Mouse (Mus musculus) kidney, embryonic 15.5 days (tissue): ENCODE measurements around the gene Pknox1. TPM values are rescaled to one million over a fixed set of nuclear protein-coding genes. Genes with fewer than 3 reads are reported as not detected.
"Not testable (repeated sequence)": the region's sequence is repeated elsewhere in the genome, so short reads cannot be mapped to it uniquely, and the experiment has no call there.

Source experiments
- ATAC-seq: fragments of 200-750 bp; cut with Nextera tagmentation; replicated peaks from 2 replicates; pipeline ENCODE4 v1.8.0; 2017; ENCODE audit warnings: moderate TSS enrichment; ENCODE audit not compliant: low FRiP score
- H3K27ac ChIP-seq: fragments of 300-500 bp; sonication (generic); 2 replicates; pipeline ENCODE4 v1.5.1; 2015; ENCODE audit warnings: mild to moderate bottlenecking, inconsistent platforms
- H3K27me3 ChIP-seq: fragments of 300-500 bp; sonication (generic); 2 replicates; pipeline ENCODE4 v1.6.1; 2015; ENCODE audit warnings: inconsistent platforms
- H3K36me3 ChIP-seq: fragments of 300-500 bp; sonication (generic); 2 replicates; pipeline ENCODE4 v1.6.1; 2015; ENCODE audit warnings: inconsistent platforms
- H3K4me1 ChIP-seq: fragments of 300-500 bp; sonication (generic); 2 replicates; pipeline ENCODE4 v1.6.1; 2015; ENCODE audit warnings: inconsistent platforms
- H3K4me2 ChIP-seq: fragments of 300-500 bp; sonication (generic); 2 replicates; pipeline ENCODE4 v1.6.1; 2015; ENCODE audit warnings: moderate library complexity, mild to moderate bottlenecking, inconsistent platforms
- H3K4me3 ChIP-seq: fragments of 300-500 bp; sonication (generic); replicated peaks from 2 replicates; pipeline ENCODE4 v1.5.1; 2015; ENCODE audit warnings: mild to moderate bottlenecking, inconsistent platforms
- H3K9ac ChIP-seq: fragments of 300-500 bp; sonication (generic); 2 replicates; pipeline ENCODE4 v1.6.1; 2015; ENCODE audit warnings: mild to moderate bottlenecking, inconsistent platforms
- H3K9me3 ChIP-seq: fragments of 300-500 bp; sonication (generic); replicated peaks from 2 replicates; pipeline ENCODE4 v1.6.1; 2016; ENCODE audit warnings: inconsistent platforms
- WGBS: fragments of 180-500 bp; shearing (Covaris S2); methylation state at CpG from one replicate; pipeline ENCODE4 v1.1.7; 2015; ENCODE audit warnings: mixed read lengths; 5-methylcytosine and 5-hydroxymethylcytosine counted together
- polyA plus RNA-seq: library from polyadenylated mRNA; unstranded; fragments of >200 nt; fragmentation: Nextera tagmentation; extraction: Ambion mirVana; gene quantifications from 2 replicates; pipeline ENCODE4 v1.2.1, GENCODE M21; 2015

Gene Pknox1
- polyA plus RNA-seq = 36.7 and 40.5 TPM in 2 replicates

GRCm38 (mm10) chr17:31564015-31564857 lies at the start of gene Pknox1:
TSS of gene Pknox1 (plus strand) at chr17:31564734.
- Histone ChIP-seq H3K27ac (peak within 1 kb of the TSS; percentile 96), H3K4me2 (peak within 1 kb of the TSS; percentile 68), H3K9ac (peak within 1 kb of the TSS; percentile 89), H3K36me3 (no peaks in the 10 kb centered on the region), H3K9me3 (no peaks in the 10 kb centered on the region), H3K4me3 (peak within 1 kb of the TSS; percentile 69), H3K4me1 (peaks cover 36% of the 10 kb centered on the region), H3K27me3 (no peaks in the 10 kb centered on the region)
- 0% methylated on average over 57 of the region's 72 CpGs for WGBS
- peak; percentile 95 for ATAC-seq

GRCm38 (mm10) chr17:31519344-31519945 lies 45.1 kb upstream of the Pknox1 start:
- peak overlapping the region; percentile 80 for H3K4me3 ChIP-seq
- H3K4me1 ChIP-seq = peaks cover 14% of the 10 kb centered on the region
- H3K9ac ChIP-seq = no peak overlapping the region
- no peaks in the 10 kb centered on the region for H3K9me3 ChIP-seq
- peak; percentile 63 for ATAC-seq
- H3K4me2 ChIP-seq = peak overlapping the region; percentile 65
- peak overlapping the region; percentile 59; the same call in 1 of the 2 replicates for H3K27ac ChIP-seq
- no peaks in the 10 kb centered on the region for H3K27me3 ChIP-seq
- H3K36me3 ChIP-seq = peaks cover 19% of the 10 kb centered on the region
- WGBS = 6% methylated on average over 7 of the region's 7 CpGs

- no peaks in the 10 kb centered on the region for H3K9me3 ChIP-seq
- WGBS = under 1% methylated on average over 45 of the region's 45 CpGs
- peaks cover 23% of the 10 kb centered on the region for H3K36me3 ChIP-seq
- peak; percentile 98 for ATAC-seq
- peaks cover 19% of the 10 kb centered on the region for H3K4me1 ChIP-seq
- H3K9ac ChIP-seq = peak within 1 kb of the TSS; percentile 71
- peak within 1 kb of the TSS; percentile 82 for H3K27ac ChIP-seq
- peak within 1 kb of the TSS; percentile 80 for H3K4me3 ChIP-seq
- H3K4me2 ChIP-seq = peak within 1 kb of the TSS; percentile 65
- no peaks in the 10 kb centered on the region for H3K27me3 ChIP-seq
Measured at GRCm38 (mm10) chr17:31519946-31520838, 44.3 kb upstream of the Pknox1 start, which contains the start of the genes Wdr4 and Ndufv3. TSS of gene Wdr4 (minus strand) at chr17:31519980. TSS of gene Ndufv3 (plus strand) at chr17:31520115.

GRCm38 (mm10) chr17:31520895-31521294 lies 43.6 kb upstream of the Pknox1 start:
- ATAC-seq = no peak
- no peaks in the 10 kb centered on the region for H3K27me3 ChIP-seq
- 33% methylated on average over 3 of the region's 3 CpGs for WGBS

GRCm38 (mm10) chr17:31521948-31522347 lies 42.6 kb upstream of the Pknox1 start:
- H3K4me3 ChIP-seq = no peak overlapping the region
- 86% methylated on average over 6 of the region's 6 CpGs for WGBS
- peaks cover 19% of the 10 kb centered on the region for H3K4me1 ChIP-seq
- peaks cover 27% of the 10 kb centered on the region for H3K36me3 ChIP-seq
- no peak overlapping the region for H3K9ac ChIP-seq
- H3K4me2 ChIP-seq = 0 out of 2 replicates have a peak overlapping the region, but pooled peaks have one; percentile 65
- no peak for ATAC-seq
- H3K9me3 ChIP-seq = no peaks in the 10 kb centered on the region
- no peaks in the 10 kb centered on the region for H3K27me3 ChIP-seq
- H3K27ac ChIP-seq = no peak overlapping the region

More at GRCm38 (mm10) chr17:31520895-31521294, 43.6 kb upstream of the Pknox1 start:
- H3K4me1 ChIP-seq = peaks cover 19% of the 10 kb centered on the region
- peak overlapping the region; percentile 80 for H3K4me3 ChIP-seq
- peak overlapping the region; percentile 82 for H3K27ac ChIP-seq
- peaks cover 23% of the 10 kb centered on the region for H3K36me3 ChIP-seq
- peak overlapping the region; percentile 71 for H3K9ac ChIP-seq
- H3K9me3 ChIP-seq = no peaks in the 10 kb centered on the region
- H3K4me2 ChIP-seq = peak overlapping the region; percentile 65

- ATAC-seq = no peak
- Histone ChIP-seq H3K4me3 (no peak overlapping the region), H3K27me3 (no peaks in the 10 kb centered on the region), H3K4me1 (peaks cover 22% of the 10 kb centered on the region), H3K27ac (no peak overlapping the region), H3K4me2 (no peak overlapping the region), H3K9ac (no peak overlapping the region), H3K9me3 (no peaks in the 10 kb centered on the region), H3K36me3 (peaks cover 52% of the 10 kb centered on the region)
- 73% methylated on average over 4 of the region's 4 CpGs for WGBS
Measured at GRCm38 (mm10) chr17:31525114-31525513, 39.4 kb upstream of the Pknox1 start.

GRCm38 (mm10) chr17:31525816-31526215 lies 38.7 kb upstream of the Pknox1 start:
- Histone ChIP-seq H3K27me3 (no peaks in the 10 kb centered on the region), H3K4me2 (no peak overlapping the region), H3K4me3 (no peak overlapping the region), H3K9ac (no peak overlapping the region), H3K36me3 (peaks cover 58% of the 10 kb centered on the region), H3K27ac (no peak overlapping the region), H3K9me3 (no peaks in the 10 kb centered on the region), H3K4me1 (peaks cover 21% of the 10 kb centered on the region)
- 100% methylated on average over 3 of the region's 3 CpGs for WGBS
- ATAC-seq = no peak

GRCm38 (mm10) chr17:31529314-31529713 lies 35.2 kb upstream of the Pknox1 start:
- Histone ChIP-seq H3K27ac (0 out of 2 replicates have a peak overlapping the region, but pooled peaks have one; percentile 33), H3K9ac (no peak overlapping the region)

GRCm38 (mm10) chr17:31531441-31532158 lies 32.9 kb upstream of the Pknox1 start:
- H3K9me3 ChIP-seq = no peaks in the 10 kb centered on the region
- ATAC-seq = no peak
- no peaks in the 10 kb centered on the region for H3K27me3 ChIP-seq
- no peak overlapping the region for H3K4me3 ChIP-seq
- peaks cover 48% of the 10 kb centered on the region for H3K36me3 ChIP-seq
- H3K27ac ChIP-seq = peak overlapping the region; percentile 33; the same call in 1 of the 2 replicates
- no peak overlapping the region for H3K4me2 ChIP-seq
- no peak overlapping the region for H3K9ac ChIP-seq
- 87% methylated on average over 14 of the region's 14 CpGs for WGBS
- peaks cover 17% of the 10 kb centered on the region for H3K4me1 ChIP-seq

More at GRCm38 (mm10) chr17:31529314-31529713, 35.2 kb upstream of the Pknox1 start:
- Histone ChIP-seq H3K4me2 (peak overlapping the region; percentile 44), H3K4me3 (peak overlapping the region; percentile 21; the same call in 1 of the 2 replicates), H3K9me3 (no peaks in the 10 kb centered on the region), H3K36me3 (peaks cover 54% of the 10 kb centered on the region), H3K27me3 (no peaks in the 10 kb centered on the region), H3K4me1 (peaks cover 9% of the 10 kb centered on the region)
- 26% methylated on average over 15 of the region's 15 CpGs for WGBS
- no peak for ATAC-seq

- not testable (repeated sequence) for H3K27me3 ChIP-seq, H3K4me2 ChIP-seq, H3K4me3 ChIP-seq, ATAC-seq, H3K27ac ChIP-seq, H3K9ac ChIP-seq, H3K9me3 ChIP-seq
- Histone ChIP-seq H3K36me3 (peaks cover 41% of the 10 kb centered on the region), H3K4me1 (peaks cover 17% of the 10 kb centered on the region)
- 86% methylated on average over 4 of the region's 4 CpGs for WGBS
Measured at GRCm38 (mm10) chr17:31532331-31532730, 32.2 kb upstream of the Pknox1 start.

- Histone ChIP-seq H3K27me3 (no peaks in the 10 kb centered on the region), H3K9ac (no peak overlapping the region), H3K9me3 (no peaks in the 10 kb centered on the region), H3K4me3 (no peak overlapping the region), H3K4me2 (peak overlapping the region; percentile 20), H3K36me3 (peaks cover 18% of the 10 kb centered on the region), H3K27ac (peak overlapping the region; percentile 82), H3K4me1 (peaks cover 16% of the 10 kb centered on the region)
- 48% methylated on average over 4 of the region's 4 CpGs for WGBS
- peak; percentile 69 for ATAC-seq
Measured at GRCm38 (mm10) chr17:31535358-31535757, 29.2 kb upstream of the Pknox1 start.
